Mouse (Mus musculus): Measurements from ENCODE around the gene Lig1. TPM values are rescaled to one million over a fixed set of nuclear protein-coding genes. Genes with fewer than 3 reads are reported as not detected.

The Lig1 gene
- 8.7 TPM for polyA plus RNA-seq (2014; fragmentation: Illumina TruSeq; extraction: RNeasy Lipid Tissue Mini Kit (QIAGEN cat#74804); ENCODE audit: low replicate concordance)

DNA sequence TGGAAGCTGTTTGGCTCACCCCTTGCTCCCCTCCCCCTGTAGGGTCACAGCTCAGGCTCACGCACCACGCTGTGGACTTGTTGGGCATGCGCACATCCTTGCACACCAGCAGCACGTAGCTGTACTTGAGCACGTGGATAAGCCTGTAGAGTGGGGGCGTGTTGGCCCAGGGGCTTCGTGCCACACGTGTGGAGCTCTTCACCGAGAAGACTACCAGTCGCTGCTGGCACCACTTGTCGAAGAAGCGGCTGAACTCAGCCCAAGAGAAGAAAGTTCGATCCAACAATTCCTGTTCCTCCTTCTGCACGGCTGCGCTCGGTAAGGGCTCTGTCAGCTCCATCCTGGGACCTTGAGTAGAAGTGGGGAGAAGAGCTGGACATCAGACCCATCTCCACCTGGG is at the start of gene Lig1:
Gene Lig1, plus strand, starts transcription at position 203 of the 400 bp plus-strand sequence.

DNA sequence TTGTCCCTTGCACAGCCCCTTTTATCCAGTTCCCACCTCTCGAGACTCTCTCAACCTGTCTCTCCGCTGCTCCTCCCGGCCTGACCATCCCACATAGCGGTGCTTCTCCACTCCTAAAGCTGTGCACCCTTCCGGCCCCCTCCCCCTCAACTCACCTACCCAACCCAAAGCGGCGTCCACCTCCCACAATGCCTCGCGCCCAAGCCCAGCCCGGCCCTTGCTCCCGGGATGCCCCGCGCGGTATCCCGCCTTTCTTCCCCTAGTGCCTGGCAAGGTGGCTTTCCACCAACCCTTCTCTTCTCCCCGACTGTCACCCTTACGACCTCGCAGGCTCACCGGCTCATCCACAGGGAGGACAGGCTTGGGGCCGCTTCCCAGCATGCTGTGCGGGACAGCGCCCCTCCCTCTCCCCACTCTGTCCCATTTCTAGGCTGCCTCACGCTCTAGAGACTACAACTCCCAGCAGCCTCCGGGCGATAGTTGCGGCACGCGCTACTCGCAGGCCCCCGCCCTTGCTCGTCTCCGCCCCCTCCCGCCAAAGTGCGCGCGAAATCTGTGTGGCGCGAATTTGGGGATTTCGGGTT is 1.3 kb downstream of the Lig1 start, which contains the start of gene Zswim9:
Gene Zswim9, minus strand, starts transcription at position 414 of the 584 bp plus-strand sequence.

DNA sequence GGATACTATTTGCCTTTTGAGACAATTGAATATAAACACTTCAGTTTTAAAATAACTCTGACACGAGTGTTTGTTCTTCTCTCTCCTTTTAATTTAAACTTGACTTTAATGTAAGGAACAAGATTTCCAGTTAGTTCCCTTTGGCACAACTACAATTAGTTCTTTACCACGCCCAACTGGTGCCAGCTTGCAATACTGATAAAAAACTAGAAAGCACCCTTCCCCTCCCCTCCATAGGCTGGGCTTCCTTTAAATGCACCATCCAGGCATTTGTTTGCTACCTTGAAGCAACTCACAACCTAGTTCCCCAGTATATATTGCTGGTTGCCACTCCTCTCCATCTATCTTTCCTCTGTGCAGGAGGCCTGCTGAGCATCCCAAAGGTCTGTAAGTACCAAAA is 47.2 kb downstream of the Lig1 start, which contains the start of gene Pla2g4c:
Gene Pla2g4c, plus strand, starts transcription at position 340 of the 400 bp plus-strand sequence.

Other genes with a start within 250 kb of the Lig1 start
- 78.8 TPM for gene Chmp2a, start 242.5 kb upstream of the Lig1 start, polyA plus RNA-seq (2014; fragmentation: Illumina TruSeq; extraction: RNeasy Lipid Tissue Mini Kit (QIAGEN cat#74804); ENCODE audit: low replicate concordance)
- gene Ube2m, start 239.0 kb upstream of the Lig1 start, polyA plus RNA-seq (2014; fragmentation: Illumina TruSeq; extraction: RNeasy Lipid Tissue Mini Kit (QIAGEN cat#74804); ENCODE audit: low replicate concordance): 50.0 TPM
- 0.15 TPM for gene Mzf1, start 222.5 kb upstream of the Lig1 start, polyA plus RNA-seq (2014; fragmentation: Illumina TruSeq; extraction: RNeasy Lipid Tissue Mini Kit (QIAGEN cat#74804); ENCODE audit: low replicate concordance)
- gene Vmn1r85, start 182.1 kb upstream of the Lig1 start, polyA plus RNA-seq (2014; fragmentation: Illumina TruSeq; extraction: RNeasy Lipid Tissue Mini Kit (QIAGEN cat#74804); ENCODE audit: low replicate concordance): not detected
- not detected for gene Vmn1r86, start 157.4 kb upstream of the Lig1 start, polyA plus RNA-seq (2014; fragmentation: Illumina TruSeq; extraction: RNeasy Lipid Tissue Mini Kit (QIAGEN cat#74804); ENCODE audit: low replicate concordance)
- not detected for gene Vmn1r87, start 137.1 kb upstream of the Lig1 start, polyA plus RNA-seq (2014; fragmentation: Illumina TruSeq; extraction: RNeasy Lipid Tissue Mini Kit (QIAGEN cat#74804); ENCODE audit: low replicate concordance)
- gene Vmn1r88, start 117.7 kb upstream of the Lig1 start, polyA plus RNA-seq (2014; fragmentation: Illumina TruSeq; extraction: RNeasy Lipid Tissue Mini Kit (QIAGEN cat#74804); ENCODE audit: low replicate concordance): 0.04 TPM
- gene Vmn1r89, start 64.3 kb upstream of the Lig1 start, polyA plus RNA-seq (2014; fragmentation: Illumina TruSeq; extraction: RNeasy Lipid Tissue Mini Kit (QIAGEN cat#74804); ENCODE audit: low replicate concordance): not detected
- gene Zswim9, start 1.4 kb downstream of the Lig1 start, polyA plus RNA-seq (2014; fragmentation: Illumina TruSeq; extraction: RNeasy Lipid Tissue Mini Kit (QIAGEN cat#74804); ENCODE audit: low replicate concordance): 3.0 TPM
- gene Pla2g4c, start 47.4 kb downstream of the Lig1 start, polyA plus RNA-seq (2014; fragmentation: Illumina TruSeq; extraction: RNeasy Lipid Tissue Mini Kit (QIAGEN cat#74804); ENCODE audit: low replicate concordance): 3.4 TPM
- not detected for gene Cabp5, start 120.8 kb downstream of the Lig1 start, polyA plus RNA-seq (2014; fragmentation: Illumina TruSeq; extraction: RNeasy Lipid Tissue Mini Kit (QIAGEN cat#74804); ENCODE audit: low replicate concordance)
- gene Bsph1, start 173.6 kb downstream of the Lig1 start, polyA plus RNA-seq (2014; fragmentation: Illumina TruSeq; extraction: RNeasy Lipid Tissue Mini Kit (QIAGEN cat#74804); ENCODE audit: low replicate concordance): not detected